Mouse (Mus musculus) common myeloid progenitor, adult 5-6 weeks (primary cell): Measurements from ENCODE around the gene B020011L13Rik. TPM values are rescaled to one million over a fixed set of nuclear protein-coding genes. Genes with fewer than 3 reads are reported as not detected.
"Not testable (repeated sequence)": the region's sequence is repeated elsewhere in the genome, so short reads cannot be mapped to it uniquely, and the experiment has no call there.

Experiments used
- ATAC-seq: replicated peaks from 2 replicates; pipeline ENCODE4 v1.8.0; 2016; ENCODE audit warnings: low read depth, mild to moderate bottlenecking, moderate TSS enrichment, inconsistent platforms; ENCODE audit not compliant: poor library complexity, severe bottlenecking
- total RNA-seq: library from RNA; stranded (forward); fragments of 200-1000, 187-1606 nt; gene quantifications from 2 replicates; pipeline ENCODE4 v1.2.3, GENCODE M21; 2017

B020011L13Rik gene
- total RNA-seq = not detected in 2 replicates

DNA sequence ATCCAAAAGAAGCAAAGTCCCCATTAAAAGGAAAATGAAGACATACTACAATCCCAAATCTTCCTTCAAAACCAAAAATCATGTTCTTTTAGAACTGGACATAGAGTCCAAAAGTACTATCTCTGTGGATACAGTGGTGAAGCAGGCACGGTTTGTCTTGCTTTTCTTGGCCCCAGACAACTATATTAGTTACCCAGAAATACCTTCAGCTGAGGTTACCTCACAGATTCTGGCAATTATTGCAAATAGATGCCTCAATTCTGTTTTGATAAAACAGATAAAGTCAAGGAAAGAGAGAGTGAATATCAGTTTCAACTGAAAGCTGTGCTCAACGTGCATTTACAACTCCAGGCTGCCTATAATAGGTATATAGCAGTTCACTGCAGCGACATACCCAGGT is at the start of gene B020011L13Rik:
Gene B020011L13Rik, plus strand, starts transcription at position 301 of the 400 bp plus-strand sequence.
- not testable (repeated sequence) for ATAC-seq

GRCm38 (mm10) chr1:117816271-117816670 is 35.3 kb downstream of the B020011L13Rik start:
- ATAC-seq = not testable (repeated sequence)

GRCm38 (mm10) chr1:117829781-117830180 is 48.8 kb downstream of the B020011L13Rik start, which contains the start of gene Gm28360:
Gene Gm28360, plus strand, starts transcription at chr1:117830081.
- not testable (repeated sequence) for ATAC-seq

GRCm38 (mm10) chr1:117851718-117852117 is 70.8 kb downstream of the B020011L13Rik start:
- not testable (repeated sequence) for ATAC-seq

Other genes starting within 250 kb of the B020011L13Rik start
- not detected in 2 replicates for gene Gm28363, start 84.0 kb upstream of the B020011L13Rik start, total RNA-seq
- not detected in 2 replicates for gene Gm28360, start 48.9 kb downstream of the B020011L13Rik start, total RNA-seq
- gene Gm28168, start 146.9 kb downstream of the B020011L13Rik start, total RNA-seq = not detected in 2 replicates
- gene Gm7145, start 184.8 kb downstream of the B020011L13Rik start, total RNA-seq = not detected in 2 replicates